Mouse (Mus musculus): ENCODE results near the gene Nptn. TPM values are rescaled to one million over a fixed set of nuclear protein-coding genes. Genes with fewer than 3 reads are reported as not detected.

Nptn gene
- polyA plus RNA-seq, 1 experiment from 2014 or later, result 56.1 TPM

DNA sequence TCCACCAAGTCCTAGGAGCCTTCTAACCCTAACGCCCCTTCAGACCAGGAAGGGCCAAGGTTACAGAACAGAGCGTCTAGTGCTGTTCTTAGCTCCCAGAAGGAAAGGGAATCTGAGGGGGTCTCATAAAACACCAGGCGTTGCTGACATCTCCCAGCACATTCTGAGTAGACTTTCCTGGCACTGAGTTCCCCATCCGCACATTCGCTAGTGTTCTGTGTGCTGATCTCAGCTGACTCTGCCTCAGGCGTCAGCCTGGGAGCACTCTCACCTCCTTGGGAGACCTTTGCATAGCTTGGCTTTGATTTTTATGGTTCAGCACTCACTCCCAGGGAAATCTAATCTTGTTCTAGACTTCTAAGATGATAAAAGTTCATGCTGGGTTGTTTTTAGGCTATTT is 93.3 kb downstream of the Nptn start:
- 41% methylated on average over 6 of the region's 6 CpGs for WGBS
- no peaks in the 10 kb centered on the region for H3K27me3 ChIP-seq (ENCODE audit: control insufficient read depth, insufficient read depth, low read length)
- no peak overlapping the region for H3K9ac ChIP-seq (ENCODE audit: low read length)
- no peaks in the 10 kb centered on the region for H3K9me3 ChIP-seq (ENCODE audit: control insufficient read depth, low read length)
- H3K4me2 ChIP-seq (ENCODE audit: low read depth, severe bottlenecking), result no peak overlapping the region
- H3K36me3 ChIP-seq (ENCODE audit: control insufficient read depth, insufficient read depth, low read length), result no peaks in the 10 kb centered on the region
- H3K4me3 ChIP-seq (ENCODE audit: low read depth, low read length), result no peak overlapping the region
- 0 out of 2 replicates have a peak, but pooled peaks cover 2% of the 10 kb centered on the region for H3K4me1 ChIP-seq (ENCODE audit: control insufficient read depth, insufficient read depth, low read length)
- DNase-seq (ENCODE audit: low spot score) (no peak), ATAC-seq (ENCODE audit: insufficient number of reproducible peaks, low FRiP score, low TSS enrichment, low read depth) (no peak)
- H3K27ac ChIP-seq (replicated peaks; ENCODE audit: low read depth, low read length), result no peak overlapping the region

DNA sequence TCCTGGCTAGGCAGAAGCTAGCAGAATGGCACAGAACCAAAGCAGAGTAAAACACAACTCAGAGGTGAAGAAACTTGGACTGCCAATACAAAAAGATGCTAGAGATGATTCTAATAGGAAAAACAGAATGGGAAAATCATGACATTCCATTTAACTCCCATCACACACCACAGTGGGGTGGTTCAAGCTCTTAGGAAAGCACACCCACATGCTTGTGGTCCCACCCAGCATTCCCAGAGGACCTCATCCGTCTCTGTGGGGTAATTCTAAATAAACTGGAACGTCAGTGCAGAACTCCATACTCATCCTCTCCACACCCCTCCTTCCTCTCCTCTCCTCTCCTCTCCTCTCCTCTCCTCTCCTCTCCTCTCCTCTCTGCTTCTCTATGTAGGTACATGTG is 99.4 kb downstream of the Nptn start:
- DNase-seq (ENCODE audit: low spot score), result no peak
- H3K4me1 ChIP-seq (ENCODE audit: control insufficient read depth, insufficient read depth, low read length), result no peaks in the 10 kb centered on the region
- H3K27me3 ChIP-seq (ENCODE audit: control insufficient read depth, insufficient read depth, low read length), result no peaks in the 10 kb centered on the region
- no peaks in the 10 kb centered on the region for H3K36me3 ChIP-seq (ENCODE audit: control insufficient read depth, insufficient read depth, low read length)
- H3K4me3 ChIP-seq (ENCODE audit: low read depth, low read length), result no peak overlapping the region
- no peak overlapping the region for H3K27ac ChIP-seq (replicated peaks; ENCODE audit: low read depth, low read length)
- H3K9ac ChIP-seq (ENCODE audit: low read length), result no peak overlapping the region
- H3K4me2 ChIP-seq (ENCODE audit: low read depth, severe bottlenecking), result no peak overlapping the region
- no peak for ATAC-seq (ENCODE audit: insufficient number of reproducible peaks, low FRiP score, low TSS enrichment, low read depth)
- no peaks in the 10 kb centered on the region for H3K9me3 ChIP-seq (ENCODE audit: control insufficient read depth, low read length)
- WGBS, result 74% methylated on average over 2 of the region's 2 CpGs

DNA sequence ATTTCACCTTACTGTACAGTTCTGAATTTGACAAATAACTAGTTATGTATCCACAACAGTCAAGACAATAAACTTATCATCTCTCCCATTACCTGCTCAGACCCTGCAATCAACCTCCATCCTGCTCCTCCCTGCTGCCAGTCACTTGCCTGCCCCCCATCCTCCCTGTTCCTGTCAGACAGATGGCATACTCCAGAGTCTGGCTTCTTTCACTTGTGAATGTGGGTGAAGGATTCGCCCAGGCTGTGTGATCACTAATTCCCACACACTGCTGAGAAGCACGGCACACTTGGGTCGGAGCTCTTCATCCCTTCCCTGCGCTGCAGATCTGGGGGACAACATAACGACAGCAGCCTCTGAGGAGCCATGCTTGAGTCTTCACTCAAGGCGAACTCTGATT is 100.1 kb downstream of the Nptn start:
- DNase-seq (ENCODE audit: low spot score) (no peak), ATAC-seq (ENCODE audit: insufficient number of reproducible peaks, low FRiP score, low TSS enrichment, low read depth) (no peak)
- WGBS, result 72% methylated on average over 6 of the region's 6 CpGs
- no peak overlapping the region for H3K27ac ChIP-seq (replicated peaks; ENCODE audit: low read depth, low read length)
- no peak overlapping the region for H3K9ac ChIP-seq (ENCODE audit: low read length)
- no peak overlapping the region for H3K4me3 ChIP-seq (ENCODE audit: low read depth, low read length)
- no peaks in the 10 kb centered on the region for H3K36me3 ChIP-seq (ENCODE audit: control insufficient read depth, insufficient read depth, low read length)
- H3K27me3 ChIP-seq (ENCODE audit: control insufficient read depth, insufficient read depth, low read length), result no peaks in the 10 kb centered on the region
- H3K4me2 ChIP-seq (ENCODE audit: low read depth, severe bottlenecking), result no peak overlapping the region
- H3K4me1 ChIP-seq (ENCODE audit: control insufficient read depth, insufficient read depth, low read length), result no peaks in the 10 kb centered on the region
- H3K9me3 ChIP-seq (ENCODE audit: control insufficient read depth, low read length), result no peaks in the 10 kb centered on the region

DNA sequence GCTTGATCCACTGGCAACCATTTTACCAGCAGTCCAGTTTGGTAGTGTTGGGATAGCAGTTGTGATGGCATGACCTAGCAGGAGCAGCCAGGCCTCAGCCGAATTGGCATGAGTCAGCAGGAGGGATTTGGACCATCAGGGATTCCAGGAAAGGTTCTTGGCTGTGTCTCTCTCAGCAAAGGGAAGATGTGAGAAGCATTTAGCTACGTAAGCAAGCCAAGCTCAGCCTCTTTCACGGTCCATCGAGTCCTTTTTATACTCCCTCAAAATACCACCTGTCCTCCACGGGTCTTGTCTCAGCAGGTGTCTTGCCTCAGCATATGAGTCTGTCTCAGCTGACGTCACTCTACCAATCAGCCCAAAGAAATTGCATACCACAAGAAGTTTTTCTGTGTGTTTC is 101.3 kb downstream of the Nptn start:
- ATAC-seq (ENCODE audit: insufficient number of reproducible peaks, low FRiP score, low TSS enrichment, low read depth), result no peak
- no peaks in the 10 kb centered on the region for H3K4me1 ChIP-seq (ENCODE audit: control insufficient read depth, insufficient read depth, low read length)
- H3K9ac ChIP-seq (ENCODE audit: low read length), result no peak overlapping the region
- H3K36me3 ChIP-seq (ENCODE audit: control insufficient read depth, insufficient read depth, low read length), result no peaks in the 10 kb centered on the region
- no peaks in the 10 kb centered on the region for H3K27me3 ChIP-seq (ENCODE audit: control insufficient read depth, insufficient read depth, low read length)
- no peak overlapping the region for H3K27ac ChIP-seq (replicated peaks; ENCODE audit: low read depth, low read length)
- no peak for DNase-seq (ENCODE audit: low spot score)
- H3K4me2 ChIP-seq (ENCODE audit: low read depth, severe bottlenecking), result no peak overlapping the region
- H3K4me3 ChIP-seq (ENCODE audit: low read depth, low read length), result no peak overlapping the region
- H3K9me3 ChIP-seq (ENCODE audit: control insufficient read depth, low read length), result no peaks in the 10 kb centered on the region
- WGBS, result 71% methylated on average over 6 of the region's 6 CpGs

DNA sequence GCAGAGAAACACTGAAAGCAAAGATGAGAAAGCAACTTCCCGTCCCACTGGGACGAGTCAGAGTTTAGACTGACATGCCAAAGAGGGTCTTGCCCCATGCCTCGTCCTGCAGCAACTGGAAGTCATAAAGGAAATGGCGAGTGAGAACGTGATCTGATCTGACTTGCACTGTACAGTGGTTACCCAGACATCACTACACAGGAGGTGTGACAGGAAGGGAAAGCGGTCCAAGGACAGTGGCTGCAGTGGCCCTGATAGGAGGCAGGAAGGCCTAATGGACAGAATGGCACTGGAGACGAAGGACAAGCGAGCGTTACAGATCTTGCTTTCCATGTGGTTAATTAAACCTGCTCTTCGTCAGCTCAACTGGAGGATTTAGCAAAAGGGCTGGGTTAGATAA is 103.2 kb downstream of the Nptn start:
- WGBS, result 84% methylated on average over 10 of the region's 10 CpGs

DNA sequence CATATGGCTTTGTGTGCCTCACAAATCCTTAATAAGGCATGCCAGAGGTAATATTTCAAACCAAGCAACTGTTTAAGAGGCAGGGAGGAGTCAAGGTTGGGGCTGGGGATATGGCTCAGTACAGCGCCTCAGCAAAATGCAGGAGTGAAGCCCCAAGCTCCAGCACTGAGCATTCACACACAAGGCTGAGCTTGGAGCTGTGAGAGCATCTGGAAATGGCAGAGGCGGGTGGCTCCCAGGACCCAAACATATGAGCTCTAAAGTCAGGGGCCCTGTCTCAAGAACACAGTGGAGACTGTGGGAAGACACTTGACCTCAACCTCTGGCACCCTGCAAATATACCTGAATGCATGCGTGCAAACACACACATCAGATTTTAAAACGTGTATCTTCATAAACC is 106.0 kb downstream of the Nptn start:
- Histone ChIP-seq H3K36me3 (ENCODE audit: control insufficient read depth, insufficient read depth, low read length) (no peaks in the 10 kb centered on the region), H3K4me3 (ENCODE audit: low read depth, low read length) (no peak overlapping the region), H3K9ac (ENCODE audit: low read length) (no peak overlapping the region), H3K9me3 (ENCODE audit: control insufficient read depth, low read length) (no peaks in the 10 kb centered on the region), H3K4me1 (ENCODE audit: control insufficient read depth, insufficient read depth, low read length) (no peaks in the 10 kb centered on the region), H3K4me2 (ENCODE audit: low read depth, severe bottlenecking) (no peak overlapping the region), H3K27ac (replicated peaks; ENCODE audit: low read depth, low read length) (no peak overlapping the region), H3K27me3 (ENCODE audit: control insufficient read depth, insufficient read depth, low read length) (no peaks in the 10 kb centered on the region)
- 77% methylated on average over 4 of the region's 4 CpGs for WGBS
- no peak for DNase-seq (ENCODE audit: low spot score)
- ATAC-seq (ENCODE audit: insufficient number of reproducible peaks, low FRiP score, low TSS enrichment, low read depth), result no peak

More for the DNA sequence above, 103.2 kb downstream of the Nptn start:
- ATAC-seq (ENCODE audit: insufficient number of reproducible peaks, low FRiP score, low TSS enrichment, low read depth), result no peak
- Histone ChIP-seq H3K36me3 (ENCODE audit: control insufficient read depth, insufficient read depth, low read length) (no peaks in the 10 kb centered on the region), H3K4me1 (ENCODE audit: control insufficient read depth, insufficient read depth, low read length) (no peaks in the 10 kb centered on the region), H3K4me2 (ENCODE audit: low read depth, severe bottlenecking) (no peak overlapping the region), H3K27ac (replicated peaks; ENCODE audit: low read depth, low read length) (no peak overlapping the region), H3K9me3 (ENCODE audit: control insufficient read depth, low read length) (no peaks in the 10 kb centered on the region), H3K9ac (ENCODE audit: low read length) (no peak overlapping the region), H3K27me3 (ENCODE audit: control insufficient read depth, insufficient read depth, low read length) (no peaks in the 10 kb centered on the region), H3K4me3 (ENCODE audit: low read depth, low read length) (no peak overlapping the region)
- no peak for DNase-seq (ENCODE audit: low spot score)

DNA sequence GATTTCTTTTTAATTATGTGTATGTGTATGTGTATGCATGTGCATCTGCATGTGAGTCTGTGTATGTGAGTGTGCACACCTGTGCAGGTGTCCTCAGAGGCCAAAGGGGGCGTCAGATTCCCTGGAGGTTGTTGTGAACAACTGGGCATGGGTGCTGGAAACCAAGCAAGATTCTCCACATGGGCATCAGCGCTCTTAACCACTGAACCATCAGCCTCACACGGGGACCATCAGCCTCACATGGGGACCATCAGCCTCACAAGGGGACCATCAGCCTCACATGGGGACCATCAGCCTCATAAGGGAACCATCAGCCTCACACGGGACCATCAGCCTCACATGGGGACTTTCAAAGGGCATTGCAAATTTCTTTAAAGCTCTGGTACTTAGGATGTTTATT is 108.7 kb downstream of the Nptn start:
- H3K27ac ChIP-seq (replicated peaks; ENCODE audit: low read depth, low read length), result no peak overlapping the region
- H3K36me3 ChIP-seq (ENCODE audit: control insufficient read depth, insufficient read depth, low read length), result no peaks in the 10 kb centered on the region
- H3K9ac ChIP-seq (ENCODE audit: low read length), result no peak overlapping the region
- 81% methylated on average over 4 of the region's 4 CpGs for WGBS
- no peaks in the 10 kb centered on the region for H3K4me1 ChIP-seq (ENCODE audit: control insufficient read depth, insufficient read depth, low read length)
- no peaks in the 10 kb centered on the region for H3K9me3 ChIP-seq (ENCODE audit: control insufficient read depth, low read length)
- ATAC-seq (ENCODE audit: insufficient number of reproducible peaks, low FRiP score, low TSS enrichment, low read depth), result no peak
- H3K4me2 ChIP-seq (ENCODE audit: low read depth, severe bottlenecking), result no peak overlapping the region
- no peaks in the 10 kb centered on the region for H3K27me3 ChIP-seq (ENCODE audit: control insufficient read depth, insufficient read depth, low read length)
- DNase-seq (ENCODE audit: low spot score), result no peak
- H3K4me3 ChIP-seq (ENCODE audit: low read depth, low read length), result no peak overlapping the region

DNA sequence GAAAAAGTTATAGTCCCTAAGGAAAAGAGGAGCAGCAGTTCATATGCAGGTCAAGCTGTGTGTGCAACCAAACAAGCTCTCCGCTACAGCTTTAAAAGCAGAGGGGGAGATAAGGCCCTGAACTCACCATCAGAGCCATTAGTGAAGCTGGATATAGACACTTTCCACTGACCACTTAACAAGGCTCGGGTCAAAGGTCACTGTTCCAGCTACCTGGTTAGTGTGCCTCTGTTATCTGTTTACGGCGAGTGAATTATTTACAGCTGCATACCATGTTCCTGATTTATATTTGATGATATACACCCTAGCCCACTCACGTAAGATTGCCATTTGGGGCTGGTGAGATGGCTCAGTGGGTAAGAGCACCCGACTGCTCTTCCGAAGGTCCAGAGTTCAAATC is 109.4 kb downstream of the Nptn start:
- 69% methylated on average over 7 of the region's 7 CpGs for WGBS
- no peaks in the 10 kb centered on the region for H3K27me3 ChIP-seq (ENCODE audit: control insufficient read depth, insufficient read depth, low read length)
- DNase-seq (ENCODE audit: low spot score) (no peak), ATAC-seq (ENCODE audit: insufficient number of reproducible peaks, low FRiP score, low TSS enrichment, low read depth) (no peak)
- H3K4me2 ChIP-seq (ENCODE audit: low read depth, severe bottlenecking), result no peak overlapping the region
- no peaks in the 10 kb centered on the region for H3K9me3 ChIP-seq (ENCODE audit: control insufficient read depth, low read length)
- H3K27ac ChIP-seq (replicated peaks; ENCODE audit: low read depth, low read length), result no peak overlapping the region
- no peak overlapping the region for H3K9ac ChIP-seq (ENCODE audit: low read length)
- no peaks in the 10 kb centered on the region for H3K36me3 ChIP-seq (ENCODE audit: control insufficient read depth, insufficient read depth, low read length)
- H3K4me1 ChIP-seq (ENCODE audit: control insufficient read depth, insufficient read depth, low read length), result no peaks in the 10 kb centered on the region
- no peak overlapping the region for H3K4me3 ChIP-seq (ENCODE audit: low read depth, low read length)

DNA sequence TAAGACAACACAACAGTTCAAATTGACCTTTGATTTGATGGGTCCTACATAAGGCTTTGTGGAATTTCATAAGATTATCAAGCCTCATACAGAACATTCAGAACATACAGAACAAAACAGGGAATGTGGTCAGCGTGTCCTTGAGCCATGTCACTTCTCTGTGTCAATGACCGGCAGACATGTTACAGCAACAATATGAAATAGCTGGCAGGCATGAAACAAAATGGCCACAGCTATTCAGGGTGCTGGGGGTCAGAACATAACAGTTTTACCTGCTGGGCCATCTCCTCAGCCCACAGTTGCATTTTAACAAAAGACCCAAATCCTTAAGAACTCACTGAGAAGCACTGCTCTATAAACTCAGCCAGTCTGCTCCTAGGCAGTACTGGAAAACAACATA is 116.4 kb downstream of the Nptn start:
- H3K4me2 ChIP-seq (ENCODE audit: low read depth, severe bottlenecking), result no peak overlapping the region
- H3K4me1 ChIP-seq (ENCODE audit: control insufficient read depth, insufficient read depth, low read length), result no peaks in the 10 kb centered on the region
- no peaks in the 10 kb centered on the region for H3K9me3 ChIP-seq (ENCODE audit: control insufficient read depth, low read length)
- no peaks in the 10 kb centered on the region for H3K36me3 ChIP-seq (ENCODE audit: control insufficient read depth, insufficient read depth, low read length)
- H3K4me3 ChIP-seq (ENCODE audit: low read depth, low read length), result no peak overlapping the region
- H3K27me3 ChIP-seq (ENCODE audit: control insufficient read depth, insufficient read depth, low read length), result no peaks in the 10 kb centered on the region
- 100% methylated on average over 2 of the region's 2 CpGs for WGBS
- no peak for ATAC-seq (ENCODE audit: insufficient number of reproducible peaks, low FRiP score, low TSS enrichment, low read depth)
- H3K27ac ChIP-seq (replicated peaks; ENCODE audit: low read depth, low read length), result no peak overlapping the region
- H3K9ac ChIP-seq (ENCODE audit: low read length), result no peak overlapping the region
- DNase-seq (ENCODE audit: low spot score), result no peak

Data from limb, embryonic 11.5 days (tissue).